Mouse (Mus musculus): ENCODE measurements around the gene Cacng6. TPM values are rescaled to one million over a fixed set of nuclear protein-coding genes. Genes with fewer than 3 reads are reported as not detected.

The Cacng6 gene
- total and polyA plus RNA-seq, 3 experiments: 0.08 TPM; not detected in 2

DNA sequence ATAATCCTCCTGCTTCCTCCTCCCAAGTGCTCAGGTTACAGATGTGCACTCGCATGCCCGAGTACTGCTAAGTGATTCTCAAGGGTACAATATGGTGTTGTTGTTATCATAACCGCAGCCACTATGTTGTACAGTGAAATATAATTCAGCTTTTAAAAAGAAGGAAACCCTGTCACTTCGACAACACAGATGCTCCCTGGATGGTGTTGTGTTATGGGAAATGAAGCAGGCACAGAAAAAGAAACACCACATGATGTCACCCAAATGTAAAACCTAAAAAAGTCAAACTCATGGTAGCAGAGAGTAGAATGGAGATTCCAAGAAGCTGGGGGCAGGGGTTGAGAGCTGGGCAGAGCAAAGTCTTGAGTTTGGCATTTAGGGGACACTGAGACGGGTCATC lies 26.7 kb downstream of the Cacng6 start:
- Histone ChIP-seq H3K9me3 (replicated peaks; ENCODE audit: insufficient read depth, low read length) (no peaks in the 10 kb centered on the region), H3K4me1 (ENCODE audit: control insufficient read depth in 1 of 2, insufficient read depth in 2 of 2, low read length in 2 of 2) (peaks cover 0 to 9% of the 10 kb centered on the region in 2 experiments; a peak in 2 of 4 replicates), H3K9ac (ENCODE audit: control insufficient read depth, low read depth, low read length, poor library complexity, severe bottlenecking) (no peak overlapping the region), H3K79me2 (ENCODE audit: control insufficient read depth, insufficient read depth, low read length, poor library complexity) (no peaks in the 10 kb centered on the region), H3K27me3 (ENCODE audit: control insufficient read depth in 1 of 2, insufficient read depth in 2 of 2, low read length in 2 of 2) (no peaks in the 10 kb centered on the region), H3K27ac (ENCODE audit: control insufficient read depth, low read depth, low read length) (no peak overlapping the region), H3K36me3 (ENCODE audit: control insufficient read depth in 1 of 2, insufficient read depth in 2 of 2, low read length in 2 of 2) (peaks cover 0 to 7% of the 10 kb centered on the region in 2 experiments; a peak in 2 of 4 replicates), H3K4me3 (ENCODE audit: control insufficient read depth in 1 of 2, insufficient read depth in 1 of 2, low read depth in 2 of 2, low read length in 2 of 2) (no peak overlapping the region)
- TF ChIP-seq TCF12 (IDR thresholded peaks at IDR 0.05; ENCODE audit: low read depth, low read length) (no peak), MAX (IDR thresholded peaks at IDR 0.05; ENCODE audit: low read length) (no peak), GABPA (IDR thresholded peaks at IDR 0.05; ENCODE audit: low read depth, low read length) (no peak), USF1 (IDR thresholded peaks at IDR 0.05; ENCODE audit: low read depth, low read length) (no peak), GATA1 (IDR thresholded peaks at IDR 0.05; ENCODE audit: low read depth, low read length) (no peak), MYB (IDR thresholded peaks at IDR 0.05; ENCODE audit: low read depth, low read length) (no peak), MAFK (IDR thresholded peaks at IDR 0.05; ENCODE audit: borderline replicate concordance, low read depth, low read length) (no peak), E2F4 (IDR thresholded peaks at IDR 0.05; ENCODE audit: borderline replicate concordance, low read depth, low read length) (no peak), RAD21 (IDR thresholded peaks at IDR 0.05; ENCODE audit: low read depth, low read length) (no peak), POLR2AphosphoS5 (IDR thresholded peaks at IDR 0.05; ENCODE audit: borderline replicate concordance, low read depth, low read length) (no peak), MXI1 (IDR thresholded peaks at IDR 0.05; ENCODE audit: low read depth, low read length) (no peak), ETS1 (IDR thresholded peaks at IDR 0.05; ENCODE audit: low read depth, low read length) (no peak), HCFC1 (IDR thresholded peaks at IDR 0.05; ENCODE audit: low read depth, low read length) (no peak), POLR2A (IDR thresholded peaks at IDR 0.05; ENCODE audit: control insufficient read depth in 1 of 2, insufficient read depth in 1 of 2, low read depth in 1 of 2, low read length in 2 of 2, poor library complexity in 1 of 2) (no peak), KAT2A (conservative IDR thresholded peaks at IDR 0.05; ENCODE audit: low read depth, low read length) (no peak), MEF2A (IDR thresholded peaks at IDR 0.05; ENCODE audit: extremely low read depth, insufficient replicate concordance, low read depth, low read length, poor library complexity, severe bottlenecking) (no peak)
- DNase-seq (ENCODE audit: low read depth, low spot score): no peak

DNA sequence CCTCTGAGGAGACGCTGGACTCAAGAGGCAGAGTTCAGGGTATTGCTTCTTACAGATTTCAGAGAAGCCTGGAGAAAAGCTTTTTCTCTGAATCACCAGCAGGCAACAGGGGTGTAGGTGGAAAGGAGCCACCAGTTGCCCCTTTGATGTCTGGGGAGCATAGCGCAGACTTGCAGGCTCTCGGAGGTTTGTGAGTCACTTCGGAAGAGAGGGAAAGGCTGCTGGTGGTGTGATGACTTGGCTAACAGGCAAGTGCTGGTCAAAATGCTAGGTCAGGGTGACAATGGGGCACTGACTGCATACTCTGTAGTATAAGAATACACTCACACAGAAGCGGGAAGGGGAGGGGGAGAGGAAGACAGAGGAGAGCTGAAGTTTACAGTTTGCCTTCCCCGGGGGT lies 27.2 kb downstream of the Cacng6 start:
- no peak for DNase-seq (ENCODE audit: low read depth, low spot score)

More for the DNA sequence above, 27.2 kb downstream of the Cacng6 start:
- H3K9me3 ChIP-seq (replicated peaks; ENCODE audit: insufficient read depth, low read length): no peaks in the 10 kb centered on the region
- H3K4me3 ChIP-seq (ENCODE audit: control insufficient read depth in 1 of 2, insufficient read depth in 1 of 2, low read depth in 2 of 2, low read length in 2 of 2): no peak overlapping the region
- no peak overlapping the region for H3K9ac ChIP-seq (ENCODE audit: control insufficient read depth, low read depth, low read length, poor library complexity, severe bottlenecking)
- H3K27ac ChIP-seq (ENCODE audit: control insufficient read depth, low read depth, low read length): no peak overlapping the region
- no peaks in the 10 kb centered on the region for H3K79me2 ChIP-seq (ENCODE audit: control insufficient read depth, insufficient read depth, low read length, poor library complexity)
- peaks cover 0 to 9% of the 10 kb centered on the region in 2 experiments; a peak in 2 of 4 replicates for H3K4me1 ChIP-seq (ENCODE audit: control insufficient read depth in 1 of 2, insufficient read depth in 2 of 2, low read length in 2 of 2)
- no peaks in the 10 kb centered on the region for H3K27me3 ChIP-seq (ENCODE audit: control insufficient read depth in 1 of 2, insufficient read depth in 2 of 2, low read length in 2 of 2)
- TF ChIP-seq MXI1 (IDR thresholded peaks at IDR 0.05; ENCODE audit: low read depth, low read length): no peak
- H3K36me3 ChIP-seq (ENCODE audit: control insufficient read depth in 1 of 2, insufficient read depth in 2 of 2, low read length in 2 of 2): peaks cover 0 to 7% of the 10 kb centered on the region in 2 experiments; a peak in 2 of 4 replicates

Data from MEL (cell line).